Mouse (Mus musculus): ENCODE measurements around the gene Prr15l.

The Prr15l gene

DNA sequence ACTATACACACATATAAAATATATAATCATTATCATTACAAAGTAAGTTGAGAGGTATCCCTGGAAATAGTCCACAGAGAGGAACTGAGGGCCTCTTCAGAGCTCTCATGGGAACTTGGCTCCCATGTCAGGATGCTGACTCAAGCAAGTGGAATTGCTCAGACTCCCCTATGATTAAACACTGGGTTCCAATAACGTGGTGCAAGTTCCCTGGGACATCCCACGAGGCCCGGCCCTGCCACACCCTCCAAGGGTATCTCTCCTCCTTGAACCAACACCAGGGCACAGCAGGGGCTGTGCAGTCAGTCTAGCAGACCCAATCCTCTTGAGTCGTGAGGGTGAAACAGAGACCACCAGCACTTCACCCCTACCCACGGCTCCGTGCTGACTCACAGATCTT is 8.9 kb upstream of the Prr15l start:
- no peak for DNase-seq (ENCODE audit: low read depth, low spot score)

DNA sequence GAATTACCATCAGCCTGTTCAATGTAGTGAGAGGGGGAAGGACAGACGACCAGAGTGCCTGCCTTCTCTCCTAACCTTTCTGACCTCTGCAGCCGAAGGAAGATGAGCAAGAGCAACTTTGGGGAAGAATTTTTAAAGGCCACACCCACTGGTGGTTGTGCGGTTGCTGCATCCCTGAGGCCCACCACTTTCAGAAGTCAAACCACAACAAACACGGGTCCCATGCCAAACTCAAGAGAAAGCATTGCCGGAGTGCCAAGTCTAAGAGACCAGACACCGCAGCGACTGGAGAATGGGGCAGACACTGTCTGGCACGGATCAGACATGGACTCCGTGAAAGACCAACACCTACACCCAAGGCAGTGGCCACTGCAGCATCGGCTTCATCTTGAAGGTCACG is 3.0 kb upstream of the Prr15l start:
- DNase-seq (ENCODE audit: low read depth, low spot score): no peak

DNA sequence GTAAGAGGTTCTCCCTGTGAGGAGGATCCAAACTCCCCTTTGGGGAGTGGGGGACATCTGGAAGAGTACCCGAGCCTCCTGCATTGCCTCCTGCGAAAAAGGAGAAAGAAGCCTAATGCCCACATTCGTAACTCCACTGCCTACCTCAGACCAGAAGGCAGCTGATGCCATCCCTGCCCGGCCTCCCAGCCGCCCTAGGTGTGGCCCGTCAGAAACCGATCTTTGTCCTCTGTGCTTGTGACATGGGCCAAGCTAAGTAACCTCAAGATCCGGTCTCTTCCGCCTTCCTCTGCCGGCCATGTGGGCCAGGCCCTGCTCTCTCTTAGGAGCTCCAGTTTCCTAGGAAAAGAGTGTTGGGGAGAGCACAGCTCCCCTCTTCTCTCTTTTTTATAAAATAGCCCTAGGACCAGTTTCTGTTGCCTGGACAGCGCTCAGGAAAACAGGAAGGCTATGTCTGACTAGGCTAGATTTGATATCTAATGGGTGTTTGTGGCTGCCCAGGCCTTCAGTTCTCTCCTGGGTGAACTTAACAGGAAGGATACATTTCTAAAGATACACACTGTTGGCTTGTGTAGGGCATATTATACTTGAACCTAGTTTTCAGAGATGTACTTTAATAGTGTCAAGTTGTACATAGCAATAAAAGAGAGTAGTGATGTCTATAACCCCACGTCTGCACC is 2.3 kb upstream of the Prr15l start:
- DNase-seq (ENCODE audit: low read depth, low spot score): no peak

DNA sequence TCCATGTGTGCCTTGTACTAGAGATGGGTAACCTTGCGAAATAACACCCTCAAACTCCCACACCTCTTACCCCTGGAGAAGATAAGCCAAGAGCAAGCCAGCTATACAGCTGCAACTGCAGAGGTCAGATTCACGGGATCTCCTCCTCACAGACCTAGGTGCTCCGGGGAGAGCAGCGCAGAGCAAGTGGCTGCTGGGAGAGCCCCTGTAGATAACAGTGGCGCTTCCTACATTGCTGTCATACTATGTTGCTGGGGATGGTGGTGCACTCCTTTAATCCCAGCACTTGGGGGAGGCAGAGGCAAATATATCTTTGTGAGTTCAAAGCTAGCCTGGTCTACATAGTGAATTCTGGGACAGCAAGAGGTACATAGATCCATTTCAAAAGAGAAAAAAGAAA is 1.3 kb upstream of the Prr15l start:
- DNase-seq (ENCODE audit: low read depth, low spot score): no peak

DNA sequence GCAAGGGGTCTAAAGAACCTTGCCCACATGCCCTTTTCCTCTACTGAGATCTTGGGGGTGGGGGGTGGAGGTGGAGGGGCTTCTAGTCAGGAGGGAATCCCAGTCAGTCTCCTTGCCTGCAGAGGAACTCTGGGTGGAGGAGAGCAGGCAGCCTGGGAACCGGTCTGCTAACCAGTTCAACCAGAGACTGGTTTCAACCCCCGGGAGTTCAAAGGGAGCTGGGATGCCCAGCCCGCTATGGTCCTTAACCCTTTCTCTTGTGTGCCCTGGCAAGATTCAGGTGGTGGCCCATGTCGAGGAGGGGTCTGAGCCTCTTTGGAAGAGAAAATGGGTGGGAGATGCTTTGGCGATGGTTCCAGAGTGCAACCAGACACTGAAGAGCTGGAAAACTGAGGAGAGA is 787 bp downstream of the Prr15l start:
- no peak for DNase-seq (ENCODE audit: low read depth, low spot score)

DNA sequence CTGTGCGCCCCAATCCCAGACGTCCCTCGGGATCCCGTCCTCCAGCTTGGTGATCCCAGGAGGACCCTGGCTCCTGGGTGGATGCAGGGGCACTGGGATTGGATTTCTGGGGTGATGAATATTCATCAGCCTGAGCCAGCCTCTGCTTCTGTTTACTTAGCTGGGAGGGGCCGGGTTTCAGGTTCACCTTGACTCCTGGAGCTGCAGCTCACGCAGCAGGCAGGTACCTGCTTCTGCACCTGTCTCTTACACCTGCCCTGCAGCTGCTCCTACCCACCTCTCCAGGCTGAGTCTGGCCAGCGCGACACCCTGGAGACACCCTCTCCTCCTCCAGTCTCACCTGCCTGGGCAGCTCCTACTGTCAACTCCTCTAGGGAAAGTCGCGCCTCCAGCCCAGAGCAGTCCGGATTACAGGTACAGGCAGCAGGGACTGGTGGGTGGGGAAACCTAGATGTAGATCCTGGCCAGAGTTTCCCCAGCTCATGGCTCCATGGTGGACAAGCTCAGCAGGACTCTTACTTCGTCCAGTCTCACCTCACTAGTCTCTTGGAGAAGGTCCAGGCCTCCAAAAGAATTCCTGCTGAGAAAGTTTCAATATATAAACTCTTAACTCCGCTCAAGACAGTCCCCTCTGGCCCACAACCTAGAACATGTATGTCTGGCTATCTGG is 1.3 kb downstream of the Prr15l start:
- no peak for DNase-seq (ENCODE audit: low read depth, low spot score)

DNA sequence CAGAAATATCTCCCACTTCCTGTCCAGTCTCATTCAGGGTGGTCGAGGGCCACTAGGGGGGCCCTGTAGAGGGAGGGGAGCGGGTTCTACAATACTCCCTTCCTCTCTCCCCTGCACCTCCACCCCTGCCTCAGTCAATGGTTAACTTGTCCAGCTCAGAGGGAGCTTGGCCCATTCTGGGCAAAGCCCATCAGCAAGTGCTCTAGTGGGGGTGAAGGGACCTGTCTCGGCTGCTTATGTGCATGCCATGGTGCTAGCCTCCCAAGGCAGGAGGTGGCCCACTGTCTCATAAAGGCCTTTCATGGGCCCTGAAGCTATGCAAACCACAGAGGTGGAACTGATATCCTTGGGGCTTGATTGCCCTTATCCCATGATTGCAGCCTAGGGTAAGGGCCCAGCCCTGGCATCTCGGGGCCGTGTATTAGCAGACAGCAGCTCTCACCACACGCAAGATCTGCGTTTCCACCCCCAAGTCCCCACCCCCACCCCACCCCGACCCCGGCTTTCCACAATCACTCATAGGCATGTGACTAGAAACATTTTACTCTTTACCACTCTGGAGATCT is 1.9 kb downstream of the Prr15l start:
- DNase-seq (ENCODE audit: low read depth, low spot score): no peak

DNA sequence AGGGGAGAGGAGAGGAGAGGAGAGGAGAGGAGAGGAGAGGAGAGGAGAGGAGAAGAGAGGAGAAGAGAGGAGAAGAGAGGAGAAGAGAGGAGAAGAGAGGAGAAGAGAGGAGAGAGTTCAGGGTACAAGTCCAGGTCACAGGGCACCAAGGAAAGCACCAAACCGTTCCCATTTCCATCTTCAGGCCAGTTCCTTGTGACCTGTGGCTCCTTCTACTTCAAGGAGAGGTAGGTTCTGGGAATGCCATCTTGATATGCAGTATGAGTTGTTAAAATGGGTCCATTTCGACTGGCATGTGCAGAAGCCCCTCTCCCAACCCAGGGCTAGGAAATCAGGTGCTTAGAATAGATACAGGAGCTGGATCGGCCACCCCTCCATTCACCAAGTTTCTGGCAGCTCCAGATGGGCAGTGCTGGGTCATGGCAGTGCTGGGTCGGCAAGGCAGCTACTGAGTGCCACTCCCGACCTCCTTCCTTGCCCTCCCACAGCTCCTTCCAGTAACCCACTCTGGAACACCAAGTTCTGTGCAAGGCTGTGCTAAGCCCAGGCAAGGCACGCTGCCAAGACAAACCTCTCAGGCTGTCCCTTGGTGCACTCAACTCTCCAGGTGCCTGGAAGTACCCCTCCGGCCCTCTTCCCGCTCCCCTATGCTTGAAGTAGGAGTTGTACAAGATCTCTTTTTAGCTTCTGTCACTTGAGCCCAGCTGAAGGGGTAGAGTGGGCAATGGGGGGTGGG is 3.6 kb downstream of the Prr15l start:
- DNase-seq (ENCODE audit: low read depth, low spot score): no peak

DNA sequence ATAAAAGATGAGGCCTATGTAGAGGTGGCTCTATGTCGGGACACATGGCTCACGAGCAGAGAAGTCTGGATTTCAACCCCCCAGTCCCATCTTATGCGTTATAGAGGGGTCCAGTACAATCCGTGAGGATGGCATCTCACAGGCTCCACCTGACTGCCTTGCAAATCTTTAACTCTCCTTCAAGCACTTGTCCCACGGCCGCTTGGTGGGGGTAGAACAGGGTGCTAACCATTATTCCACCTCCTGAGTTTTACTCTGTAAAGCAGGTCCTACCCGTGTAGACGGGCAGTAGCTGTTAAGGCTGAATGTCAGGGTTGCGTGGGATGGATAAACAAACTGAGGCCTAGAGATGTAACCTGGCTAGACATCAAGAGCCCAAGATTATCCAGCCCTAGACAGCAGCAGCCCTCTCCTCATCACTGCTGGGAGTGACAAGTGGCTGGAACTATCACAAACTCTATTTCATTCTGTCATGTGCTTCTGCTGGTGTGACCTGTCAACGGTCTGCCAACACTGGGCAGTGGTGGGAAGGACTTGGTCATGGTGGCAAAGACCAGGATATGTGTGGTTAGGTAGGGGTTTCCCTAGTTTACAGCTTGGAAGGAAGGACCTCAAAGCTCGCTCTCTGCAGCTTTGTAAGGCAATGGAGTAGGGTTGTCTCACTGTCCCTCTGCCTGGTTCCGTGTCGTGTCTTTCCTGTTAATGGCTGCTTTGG is 5.8 kb downstream of the Prr15l start:
- no peak for DNase-seq (ENCODE audit: low read depth, low spot score)

DNA sequence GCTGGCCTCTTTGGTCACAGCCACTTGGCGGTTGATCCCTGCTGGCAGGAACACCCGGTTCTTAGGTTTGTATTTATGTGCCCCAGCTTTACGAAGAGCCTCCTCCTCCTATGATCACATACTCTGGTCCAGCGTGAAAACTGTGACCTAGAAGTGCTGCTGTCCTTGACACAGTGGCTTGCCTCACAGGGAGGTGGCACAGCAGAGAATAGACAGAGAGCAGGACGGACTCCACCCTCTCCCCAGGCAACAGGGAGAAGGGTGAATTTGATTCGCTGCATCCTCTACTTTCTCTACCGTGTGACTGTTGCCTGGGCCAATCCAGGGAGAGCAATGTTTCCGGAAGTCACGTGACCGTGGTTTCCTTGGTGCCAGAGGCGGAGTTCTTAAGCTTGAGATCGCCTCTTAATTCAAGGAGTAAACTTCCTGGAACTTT is 7.0 kb downstream of the Prr15l start:
- DNase-seq (ENCODE audit: low read depth, low spot score): peak; percentile 67

DNA sequence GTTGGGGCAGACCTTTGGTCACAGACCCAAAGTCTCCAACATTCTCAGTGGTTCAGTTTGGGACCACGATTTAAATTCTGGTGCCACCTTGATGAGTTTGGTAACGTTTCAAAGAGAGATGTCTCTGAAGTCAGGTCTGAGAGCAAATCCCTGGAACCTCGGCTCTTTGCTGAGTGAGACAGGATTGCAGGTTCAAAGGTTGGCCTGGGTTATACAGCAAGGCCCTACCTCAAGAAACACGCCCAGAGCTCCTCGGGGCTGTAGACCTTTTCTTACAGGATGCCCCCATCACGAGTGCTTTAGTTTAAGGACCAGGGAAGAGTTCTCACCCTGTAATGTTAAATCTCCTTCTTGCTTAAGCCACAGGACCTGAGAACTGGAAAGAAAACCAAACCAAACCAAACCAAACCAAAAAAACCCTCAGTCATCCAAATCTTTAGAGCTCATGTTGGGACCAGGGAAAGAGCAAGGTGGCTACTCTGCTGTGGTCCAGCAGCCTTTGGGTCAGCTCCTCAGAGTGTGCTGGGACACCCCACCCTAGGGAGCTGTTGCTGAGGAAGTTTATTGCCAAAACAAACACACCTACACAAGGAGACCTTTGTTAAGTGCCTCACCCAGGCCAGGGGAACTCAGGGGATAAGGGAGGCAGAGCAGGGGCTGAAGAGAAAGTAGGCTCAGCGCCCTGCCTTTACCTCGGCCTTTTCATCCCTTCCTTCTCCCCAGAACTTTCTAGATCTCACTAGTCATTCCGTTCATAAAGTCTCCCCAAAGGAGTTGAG is 8.2 kb downstream of the Prr15l start:
- no peak for DNase-seq (ENCODE audit: low read depth, low spot score)

DNA sequence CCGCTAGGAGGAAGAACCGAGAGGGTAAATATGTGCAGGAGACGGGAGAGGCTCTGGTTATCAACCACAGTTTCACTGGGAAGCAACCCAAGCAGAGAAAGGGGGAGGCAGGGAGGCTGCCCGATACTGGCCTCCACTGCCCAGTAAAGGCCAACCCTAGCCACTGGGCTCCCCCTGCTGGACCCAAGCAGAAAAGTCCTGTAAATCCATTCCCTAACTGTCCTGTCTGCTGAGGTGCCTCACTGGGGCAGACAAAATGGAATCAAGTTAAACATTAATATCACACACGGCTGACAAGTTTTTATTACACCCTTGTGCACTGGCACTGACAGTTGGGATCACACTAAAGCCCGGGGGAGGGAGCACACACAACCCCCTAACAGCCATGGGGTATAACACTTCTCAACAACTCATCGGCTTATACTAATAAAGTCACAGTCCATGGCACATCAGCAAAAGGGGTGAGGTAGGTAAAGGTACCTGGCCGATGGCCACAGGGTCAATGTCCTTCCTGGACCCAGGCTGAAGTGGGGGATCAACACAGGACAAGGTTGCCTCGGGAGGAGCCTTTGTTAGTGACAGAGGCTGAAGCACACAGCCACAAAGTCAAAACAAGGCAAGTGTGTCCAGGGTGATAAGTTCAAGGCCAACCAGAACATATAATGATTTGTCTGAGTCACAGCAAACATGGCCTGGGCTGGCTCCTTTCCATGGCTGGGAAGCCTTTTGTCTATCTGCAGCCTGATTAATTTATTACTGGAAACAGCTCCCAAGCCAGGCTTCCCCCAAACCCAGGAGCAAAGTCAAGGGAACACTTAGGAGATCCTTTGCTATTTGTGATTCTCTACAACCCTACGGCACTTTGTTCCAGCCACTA is 9.9 kb downstream of the Prr15l start:
- peak; percentile 48 for DNase-seq (ENCODE audit: low read depth, low spot score)

DNA sequence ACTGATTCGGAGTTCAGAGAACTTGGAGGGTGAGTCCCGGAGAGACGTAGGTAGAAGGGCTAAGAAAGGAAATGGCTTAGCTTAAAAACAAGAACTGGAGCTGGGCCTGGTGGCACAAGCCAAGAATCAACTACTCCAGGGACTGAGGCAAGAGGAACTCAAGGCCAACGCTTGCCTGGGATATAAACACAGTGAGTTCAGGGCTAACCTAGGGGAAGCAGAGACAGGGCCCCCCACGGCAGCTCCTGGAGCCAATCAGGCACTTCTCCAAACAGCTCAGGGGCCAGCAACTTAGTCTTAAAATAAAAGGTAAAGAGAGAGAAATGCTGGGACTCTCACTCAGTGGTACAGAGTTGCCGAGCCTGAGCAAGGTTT is 10.5 kb downstream of the Prr15l start:
- no peak for DNase-seq (ENCODE audit: low read depth, low spot score)

DNA sequence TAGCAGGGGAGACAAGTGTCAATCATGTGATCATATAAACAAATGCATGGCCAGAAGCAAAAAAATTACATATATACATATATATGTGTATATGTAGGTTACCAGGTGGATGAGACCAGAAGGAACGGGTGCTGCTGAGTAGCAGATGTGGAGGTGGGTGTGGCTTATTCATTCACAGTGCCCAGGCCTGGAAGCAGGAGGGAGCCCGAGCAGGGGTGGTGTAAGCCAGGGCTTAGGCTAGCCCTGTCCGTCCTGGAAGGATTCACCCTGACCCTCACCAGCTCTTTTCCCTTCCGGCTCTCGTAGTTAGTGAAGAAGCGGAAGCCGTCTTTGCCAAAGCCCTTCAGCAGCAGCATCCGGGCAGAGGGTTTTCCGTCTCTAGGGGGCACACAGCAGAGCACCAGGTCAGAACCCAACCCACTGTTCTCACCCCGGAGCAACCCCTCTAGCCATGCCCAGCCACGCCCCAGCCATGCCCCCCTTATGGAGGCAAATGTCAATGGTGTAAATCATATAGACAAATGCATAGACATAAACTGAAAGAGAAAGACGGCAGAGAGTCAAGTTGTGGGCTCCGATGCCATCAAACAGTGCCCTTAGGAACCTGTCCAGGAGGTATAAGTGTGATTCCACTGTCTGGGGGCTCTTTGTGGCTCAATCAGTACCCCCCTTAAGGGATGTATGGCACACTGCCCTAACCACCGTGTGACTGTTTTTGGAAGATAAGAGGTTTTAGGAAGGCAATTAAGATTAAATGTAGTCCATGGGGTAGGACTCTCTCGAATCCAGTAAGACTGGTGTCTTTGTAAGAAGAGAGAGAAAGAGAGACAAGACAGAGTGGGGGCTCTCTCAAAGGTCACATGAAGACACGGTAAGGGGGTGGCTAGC is 12.9 kb downstream of the Prr15l start:
- DNase-seq (ENCODE audit: low read depth, low spot score): no peak

DNA sequence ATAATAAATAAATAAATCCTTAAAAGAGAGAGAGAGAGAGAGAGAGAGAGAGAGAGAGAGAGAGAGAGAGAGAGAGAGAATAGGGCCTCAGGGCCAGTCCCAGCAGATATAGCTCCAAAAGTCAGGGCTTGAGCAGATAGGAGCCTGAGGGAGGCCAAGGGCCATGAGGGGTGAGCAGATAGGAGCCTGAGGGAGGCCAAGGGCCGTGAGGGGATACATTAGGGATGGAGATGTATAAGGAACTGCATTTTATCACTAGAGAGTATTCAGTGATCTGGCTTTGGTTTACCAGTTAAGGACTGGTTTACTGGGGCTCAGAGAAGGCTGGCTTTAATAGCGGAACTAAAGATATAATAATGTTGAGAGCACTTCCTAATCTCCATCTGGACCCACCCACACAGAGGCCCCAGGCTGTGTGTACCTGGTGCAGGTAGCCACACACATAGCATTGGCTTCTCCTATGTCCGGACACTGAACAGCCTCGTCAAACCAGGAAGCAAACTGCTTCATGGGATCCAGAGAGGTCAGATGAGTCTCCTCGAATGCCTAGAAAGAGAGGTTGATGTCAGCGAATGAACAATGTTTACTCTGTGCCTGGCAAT is 14.2 kb downstream of the Prr15l start:
- no peak for DNase-seq (ENCODE audit: low read depth, low spot score)

DNA sequence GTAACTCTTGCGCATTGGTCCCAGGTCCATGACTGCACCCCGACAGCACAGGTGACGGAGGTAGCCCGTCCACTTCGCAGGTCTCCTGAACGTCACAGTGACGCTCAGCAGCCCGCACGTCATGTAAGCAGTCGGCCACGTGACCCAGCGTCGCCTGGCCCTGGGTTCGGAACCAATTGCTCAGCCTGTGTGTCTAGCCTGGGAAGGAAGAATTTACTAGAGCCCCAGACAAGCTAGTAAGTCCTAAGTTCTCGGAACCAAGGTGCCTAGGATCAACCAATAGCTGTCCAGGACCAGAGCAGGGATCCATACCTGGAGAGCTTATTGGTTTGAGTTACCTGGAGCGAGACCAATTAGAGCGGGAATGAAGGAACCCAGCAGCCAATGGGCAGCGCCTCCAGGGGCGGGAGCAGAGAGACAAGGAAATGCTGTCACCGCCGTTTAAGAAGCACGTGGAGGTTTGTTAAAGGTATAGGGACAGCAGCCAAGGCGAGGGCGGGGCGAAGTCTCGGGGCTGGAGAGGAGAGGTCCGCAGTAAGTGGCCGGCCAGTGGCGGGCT is 15.9 kb downstream of the Prr15l start, which contains the start of gene Pnpo:
TSS of gene Pnpo (minus strand) at position 241 of the 559 bp plus-strand sequence.
- DNase-seq (ENCODE audit: low read depth, low spot score): peak; percentile 94

DNA sequence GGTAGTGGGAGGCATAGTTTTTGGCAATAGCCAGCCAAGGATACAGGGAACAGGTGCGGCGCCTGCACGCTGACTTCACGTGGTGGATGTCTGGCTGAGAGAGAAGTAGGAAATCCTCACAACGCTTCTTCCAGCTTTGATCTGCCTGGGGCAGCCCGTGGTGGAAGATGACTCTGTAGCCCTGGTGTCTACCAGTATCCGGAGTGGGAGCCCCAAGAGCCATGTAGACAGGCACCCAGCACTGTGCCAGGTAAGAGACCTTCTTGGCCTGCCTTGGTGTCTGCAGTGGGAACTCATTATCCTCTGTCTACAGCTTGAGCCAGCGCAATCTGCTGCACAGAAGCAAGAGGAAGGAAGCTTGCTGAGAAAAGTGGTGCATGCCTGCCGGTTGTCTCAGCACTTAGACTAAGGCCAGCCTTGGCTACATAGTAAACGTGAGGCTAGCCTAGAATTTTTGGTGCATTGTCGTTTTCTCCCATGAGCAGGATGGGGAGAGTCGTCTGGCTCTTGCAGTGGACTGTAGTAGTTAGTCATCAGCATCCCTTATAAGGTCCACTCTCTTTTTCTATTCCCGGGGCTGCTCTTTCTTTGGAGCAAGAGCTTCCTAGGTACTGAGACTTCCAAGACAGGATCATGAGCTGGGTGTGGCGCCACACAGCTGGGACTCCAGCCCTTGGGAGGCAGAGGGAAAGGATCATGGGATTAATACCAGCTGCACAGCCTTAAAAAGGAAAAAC is 17.1 kb downstream of the Prr15l start:
- no peak for DNase-seq (ENCODE audit: low read depth, low spot score)

DNA sequence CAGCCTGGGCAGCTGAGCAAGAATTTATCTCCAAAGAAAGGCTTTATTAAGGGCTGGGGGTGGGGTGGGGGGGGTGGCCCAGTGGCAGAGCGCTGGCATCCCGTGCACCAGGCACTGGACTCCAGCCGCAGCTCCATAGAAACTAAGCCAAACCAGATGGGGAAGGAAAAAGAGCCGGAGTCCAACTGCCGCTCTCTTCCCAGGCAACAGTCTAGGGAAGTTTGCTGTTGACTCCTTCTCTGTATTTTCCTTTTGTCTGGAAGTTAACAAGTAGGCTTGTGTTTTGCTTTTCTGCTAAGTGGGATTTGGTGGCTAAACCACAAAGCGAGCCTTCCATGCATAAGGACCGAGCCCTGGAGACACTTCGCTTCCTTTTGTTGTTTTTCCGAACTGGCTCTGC is 18.6 kb downstream of the Prr15l start:
- no peak for DNase-seq (ENCODE audit: low read depth, low spot score)

Data from skeletal muscle tissue, adult 2 months (tissue).